In genomic region chr5:93108703-93109102, GRCm38 (mm10) we compare ENCODE assay signal across 20 mouse cellular contexts.
"Had no signal": no experiment of that assay in that cellular context is flagged by ENCODE, and none has a peak within 500 bp of the region (broad histone marks: within the 10 kb centered on the region; RNA-seq: fewer than 3 reads in every experiment).

No protein-coding gene starts in this region.

- H3K4me2 ChIP-seq: kidney, embryonic 15.5 days; limb, embryonic 12.5 days; limb, embryonic 15.5 days; liver, embryonic 13.5 days; lung, embryonic 14.5 days; midbrain, embryonic 12.5 days; midbrain, embryonic 15.5 days; neural tube, embryonic 12.5 days; neural tube, embryonic 15.5 days; stomach, embryonic 15.5 days had no signal

- H3K4me1 ChIP-seq: limb, embryonic 12.5 days; midbrain, embryonic 12.5 days; midbrain, embryonic 15.5 days; neural tube, embryonic 12.5 days; neural tube, embryonic 15.5 days; stomach, embryonic 15.5 days had no signal

- H3K36me3 ChIP-seq: midbrain, embryonic 15.5 days; neural tube, embryonic 15.5 days; stomach, embryonic 15.5 days had no signal

- H3K27me3 ChIP-seq: kidney, embryonic 15.5 days; limb, embryonic 12.5 days; limb, embryonic 15.5 days; liver, embryonic 13.5 days; midbrain, embryonic 12.5 days; midbrain, embryonic 15.5 days; neural tube, embryonic 12.5 days; neural tube, embryonic 15.5 days; stomach, embryonic 15.5 days had no signal

- H3K9ac ChIP-seq: kidney, embryonic 15.5 days; limb, embryonic 12.5 days; limb, embryonic 15.5 days; liver, embryonic 13.5 days; lung, embryonic 14.5 days; midbrain, embryonic 12.5 days; midbrain, embryonic 15.5 days; neural tube, embryonic 12.5 days; neural tube, embryonic 15.5 days; stomach, embryonic 15.5 days had no signal

- DNase-seq: kidney, adult 2 months; kidney, postnatal 10 days; kidney, postnatal 36 days; left cerebral cortex, postnatal 4 days; liver, embryonic 13.5 days; lung, embryonic 14.5 days; lung, postnatal 10 days; right cerebral cortex, adult 18-20 months; right cerebral cortex, postnatal 14 days; right cerebral cortex, postnatal 4 days; thymus, postnatal 25 days had no signal

- ATAC-seq: intestine, postnatal 0 days; midbrain, embryonic 15.5 days had no signal

- H3K4me3 ChIP-seq: kidney, embryonic 15.5 days; limb, embryonic 12.5 days; limb, embryonic 15.5 days; liver, embryonic 13.5 days; midbrain, embryonic 12.5 days; midbrain, embryonic 15.5 days; neural tube, embryonic 12.5 days; neural tube, embryonic 15.5 days; stomach, embryonic 15.5 days had no signal

- H3K27ac ChIP-seq: kidney, embryonic 15.5 days; limb, embryonic 12.5 days; limb, embryonic 15.5 days; liver, embryonic 13.5 days; midbrain, embryonic 12.5 days; midbrain, embryonic 15.5 days; neural tube, embryonic 12.5 days; neural tube, embryonic 15.5 days; stomach, embryonic 15.5 days had no signal

- H3K9me3 ChIP-seq: kidney, embryonic 15.5 days; limb, embryonic 12.5 days; limb, embryonic 15.5 days; liver, embryonic 13.5 days; midbrain, embryonic 12.5 days; midbrain, embryonic 15.5 days; neural tube, embryonic 12.5 days; neural tube, embryonic 15.5 days; stomach, embryonic 15.5 days had no signal
